Mouse (Mus musculus) G1E (cell line): Measurements from ENCODE around the gene Tff3.

ENCODE experiments used
- CTCF ChIP-seq: IDR thresholded peaks from 2 replicates; pipeline ENCODE4 v1.5.1; 2012; ENCODE audit warnings: low read depth, low read length, inconsistent platforms, mixed read lengths
- TAL1 ChIP-seq: conservative IDR thresholded peaks from 2 replicates; pipeline ENCODE4 v1.6.1; 2012; ENCODE audit warnings: low read depth, low read length, inconsistent platforms, mixed read lengths

DNA sequence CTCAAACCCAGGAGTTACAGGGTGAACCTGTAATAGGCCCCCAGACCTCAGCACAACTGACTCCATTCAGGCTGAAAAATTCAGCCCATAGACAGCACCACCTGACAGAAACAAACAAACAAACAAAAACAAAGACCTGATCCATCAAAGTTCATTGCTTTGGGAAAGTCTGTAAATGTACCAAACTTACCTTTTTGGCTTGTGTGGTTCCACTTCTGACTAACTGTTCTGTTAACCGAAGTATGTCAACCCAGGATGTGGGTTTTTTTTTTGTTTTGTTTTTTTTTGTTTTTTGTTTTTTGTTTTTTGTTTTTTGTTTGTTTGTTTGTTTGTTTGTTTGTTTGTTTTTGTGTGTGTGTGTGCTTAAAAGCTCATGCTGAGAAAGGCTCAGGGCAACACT lies 7.4 kb upstream of the Tff3 start:
- TF ChIP-seq CTCF, result no peak
- no peak for TF ChIP-seq TAL1
